32 mouse cellular contexts compared by ENCODE assay signal in the genomic region with DNA sequence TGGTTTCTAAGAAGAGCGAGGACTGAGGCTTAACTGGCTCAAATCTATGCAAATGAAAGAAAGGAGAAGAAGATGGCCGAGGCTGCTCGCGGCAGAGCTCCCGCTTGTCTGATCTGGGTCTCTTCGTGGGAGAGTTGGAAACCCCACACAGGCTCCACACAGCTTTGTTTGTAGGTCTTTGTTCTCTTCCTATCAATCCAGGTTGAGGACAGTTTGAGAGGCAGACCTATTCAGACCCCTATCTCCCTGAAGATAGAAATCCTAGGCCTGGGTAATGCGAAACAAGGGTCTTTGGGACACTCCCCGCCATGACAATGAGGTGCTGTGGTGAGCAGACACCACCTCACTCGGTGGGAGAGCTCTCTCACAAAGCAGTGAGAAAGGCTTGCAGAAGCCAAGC. TPM values are rescaled to one million over a fixed set of nuclear protein-coding genes. Genes with fewer than 3 reads are reported as not detected.
A peak's percentile ranks its signal among the peaks of the same experiment; 100 is the strongest.
DNase-seq lines count a peak whose midpoint lies in the region; ATAC-seq and TF ChIP-seq lines count a peak whose summit lies in the region.
"Had no signal": no experiment of that assay in that cellular context is flagged by ENCODE, and none has a peak within 500 bp of the region (broad histone marks: within the 10 kb centered on the region; RNA-seq: fewer than 3 reads in every experiment).

No protein-coding gene starts in this region.

- TF ChIP-seq EP300 in CH12.LX (IDR thresholded peaks at IDR 0.05; ENCODE audit: low read length), result no peak; the same call in 1 of the 2 replicates
- TF ChIP-seq EP300 in lung, postnatal 0 days (IDR thresholded peaks at IDR 0.05), result no peak

- TF ChIP-seq RAD21 in CH12.LX (IDR thresholded peaks at IDR 0.05; ENCODE audit: low read depth, low read length), result no peak

- no peak for ATAC-seq in lung, postnatal 0 days
- ATAC-seq: forebrain, embryonic 15.5 days; hindbrain, postnatal 0 days; inflammation-experienced regulatory T-cells, adult 6 months; intestine, embryonic 16.5 days had no signal

- H3K4me2 ChIP-seq in CH12.LX (ENCODE audit: insufficient read depth, low read depth, poor library complexity, severe bottlenecking), result peak overlapping the region; percentile 88
- no peak overlapping the region for H3K4me2 ChIP-seq in lung, postnatal 0 days (replicated peaks; ENCODE audit: low read depth, low read length)
- H3K4me2 ChIP-seq: embryonic facial prominence, embryonic 13.5 days; forebrain, embryonic 12.5 days; forebrain, embryonic 15.5 days; heart, embryonic 13.5 days; hindbrain, embryonic 14.5 days had no signal

- H3K9me3 ChIP-seq in CH12.LX (replicated peaks; ENCODE audit: low read length), result no peaks in the 10 kb centered on the region
- H3K9me3 ChIP-seq in ES-E14 (ENCODE audit: control insufficient read depth, insufficient read depth, low read depth, low read length), result no peaks in the 10 kb centered on the region
- no peaks in the 10 kb centered on the region for H3K9me3 ChIP-seq in lung, postnatal 0 days (ENCODE audit: low read length)
- H3K9me3 ChIP-seq: embryonic facial prominence, embryonic 10.5 days; embryonic facial prominence, embryonic 13.5 days; forebrain, embryonic 12.5 days; forebrain, embryonic 15.5 days; G1E; heart, embryonic 10.5 days; heart, embryonic 13.5 days had no signal

- peak overlapping the region; percentile 23 for H3K9ac ChIP-seq in CH12.LX (ENCODE audit: insufficient read depth, low read depth)
- H3K9ac ChIP-seq in ES-E14 (ENCODE audit: insufficient read depth, low read depth, low read length, poor library complexity, severe bottlenecking), result no peak overlapping the region
- H3K9ac ChIP-seq in lung, postnatal 0 days (replicated peaks; ENCODE audit: low read depth), result no peak overlapping the region
- H3K9ac ChIP-seq: embryonic facial prominence, embryonic 13.5 days; forebrain, embryonic 12.5 days; forebrain, embryonic 15.5 days; heart, embryonic 13.5 days; hindbrain, embryonic 14.5 days had no signal

- peak; percentile 33 for DNase-seq in A20 (ENCODE audit: low read depth, low spot score)
- peak; percentile 47 for DNase-seq in CH12.LX (ENCODE audit: extremely low read depth)
- peak; percentile 20 for DNase-seq in ES-E14 (ENCODE audit: low read depth, low spot score)
- peak; percentile 50 for DNase-seq in ZHBTc4 (ENCODE audit: low read depth, low spot score)
- DNase-seq in Muller cell, postnatal 12 days (ENCODE audit: inconsistent ontology term), result no peak
- DNase-seq in lung, postnatal 0 days (ENCODE audit: low spot score), result no peak
- DNase-seq: adrenal gland, adult 2 months; adrenal gland, postnatal 14 days; cerebellum, adult 11 months; cerebellum, adult 2 months; cerebellum, adult 9-11 months; cerebellum, postnatal 25 days; gastrocnemius, postnatal 25 days; heart, adult 2 months; heart, postnatal 14 days; kidney, adult 18-20 months had no signal

- dilution Hi-C loops in CH12.LX (cut with MboI; ENCODE audit: extremely low pct_ligation_motif_present, extremely low pct_unique_long_range_greater_than_20kb, low sequenced_read_pairs), result no loop called here

- H3K36me3 ChIP-seq in CH12.LX (replicated peaks in 1 of 2; ENCODE audit: control insufficient read depth in 1 of 2, insufficient read depth in 1 of 2, low read length in 1 of 2) (no peaks in the 10 kb centered on the region), ES-E14 (ENCODE audit: control insufficient read depth, insufficient read depth, low read length, poor library complexity, severe bottlenecking) (peaks cover 2% of the 10 kb centered on the region; the same call in 1 of the 2 replicates)
- H3K36me3 ChIP-seq in lung, postnatal 0 days (ENCODE audit: insufficient read depth, low read length), result no peaks in the 10 kb centered on the region
- H3K36me3 ChIP-seq: embryonic facial prominence, embryonic 10.5 days; embryonic facial prominence, embryonic 13.5 days; forebrain, embryonic 12.5 days; forebrain, embryonic 15.5 days; G1E; heart, embryonic 10.5 days; heart, embryonic 13.5 days had no signal

- in situ Hi-C loops in CH12.LX (cut with MboI; ENCODE audit: low pct_ligation_motif_present, low pct_unique_long_range_greater_than_20kb, low sequenced_read_pairs) (no loop called here), ES-E14 (cut with MboI; ENCODE audit: low sequenced_read_pairs in 2 of 2, unreplicated experiment in 2 of 2) (no loop called here)

- no peak overlapping the region for H3K4me3 ChIP-seq in CH12.LX (replicated peaks in 1 of 3; ENCODE audit: low read depth in 2 of 3, low read length in 2 of 3, poor library complexity in 1 of 3)
- H3K4me3 ChIP-seq in ES-E14 (ENCODE audit: insufficient read depth in 1 of 2, low read depth in 1 of 2, low read length in 2 of 2, poor library complexity in 1 of 2, severe bottlenecking in 1 of 2), result peak overlapping the region; percentile 7 to 18; a peak in 2 of 4 replicates
- no peak overlapping the region for H3K4me3 ChIP-seq in lung, postnatal 0 days (ENCODE audit: low read depth, low read length)
- H3K4me3 ChIP-seq: embryonic facial prominence, embryonic 10.5 days; embryonic facial prominence, embryonic 13.5 days; erythroblast, embryonic 14.5 days; forebrain, embryonic 12.5 days; forebrain, embryonic 15.5 days; heart, adult 2 months; heart, embryonic 10.5 days; heart, embryonic 13.5 days had no signal

- H3K27ac ChIP-seq in CH12.LX (ENCODE audit: insufficient read depth, low read depth), result no peak overlapping the region
- peak overlapping the region; percentile 67 for H3K27ac ChIP-seq in ES-E14 (ENCODE audit: insufficient read depth, low read depth, low read length, poor library complexity, severe bottlenecking)
- H3K27ac ChIP-seq in lung, postnatal 0 days (ENCODE audit: low read length), result no peak overlapping the region
- H3K27ac ChIP-seq: embryonic facial prominence, embryonic 10.5 days; embryonic facial prominence, embryonic 13.5 days; forebrain, embryonic 12.5 days; forebrain, embryonic 15.5 days; heart, adult 2 months; heart, embryonic 10.5 days; heart, embryonic 13.5 days; hindbrain, embryonic 14.5 days; hindbrain, postnatal 0 days had no signal

- no peak for TF ChIP-seq CTCF in CH12.LX (conservative IDR thresholded peaks at IDR 0.05 in 1 of 2, IDR thresholded peaks at IDR 0.05 in 1 of 2; ENCODE audit: low read depth in 2 of 2, low read length in 2 of 2)
- no peak for TF ChIP-seq CTCF in lung, postnatal 0 days (IDR thresholded peaks at IDR 0.05)

- 43% methylated on average over 9 of the region's 9 CpGs for WGBS in lung, postnatal 0 days

- no peaks in the 10 kb centered on the region for H3K79me2 ChIP-seq in CH12.LX (replicated peaks; ENCODE audit: control insufficient read depth, extremely low read depth, insufficient read depth, poor library complexity, severe bottlenecking)

- H3K4me1 ChIP-seq in CH12.LX (ENCODE audit: control insufficient read depth in 1 of 2, insufficient read depth in 2 of 2) (peaks cover 11 to 16% of the 10 kb centered on the region in 2 experiments; a peak in 3 of 4 replicates), ES-E14 (ENCODE audit: control insufficient read depth in 2 of 2, insufficient read depth in 2 of 2, low read length in 2 of 2, poor library complexity in 1 of 2) (peaks cover 17 to 44% of the 10 kb centered on the region in 2 experiments)
- H3K4me1 ChIP-seq in lung, postnatal 0 days (ENCODE audit: insufficient read depth, low read depth, low read length), result no peaks in the 10 kb centered on the region
- H3K4me1 ChIP-seq: forebrain, embryonic 12.5 days; forebrain, embryonic 15.5 days had no signal

- peaks cover 2% of the 10 kb centered on the region for H3K27me3 ChIP-seq in CH12.LX (replicated peaks)
- H3K27me3 ChIP-seq in lung, postnatal 0 days (replicated peaks; ENCODE audit: insufficient read depth, low read length), result no peaks in the 10 kb centered on the region
- H3K27me3 ChIP-seq: embryonic facial prominence, embryonic 13.5 days; forebrain, embryonic 12.5 days; forebrain, embryonic 15.5 days; heart, embryonic 13.5 days had no signal

- TF ChIP-seq POLR2A in CH12.LX (IDR thresholded peaks at IDR 0.05; ENCODE audit: low read depth, low read length), result peak; percentile 49; the same call in 1 of the 2 replicates

TF ChIP-seq in CH12.LX, 34 proteins besides CTCF, POLR2A, EP300 and RAD21:
- TF ChIP-seq KAT2A (IDR thresholded peaks at IDR 0.05; ENCODE audit: insufficient replicate concordance, low read length) (no peak), TCF12 (IDR thresholded peaks at IDR 0.05; ENCODE audit: low read depth, low read length) (peak; percentile 16; the same call in 1 of the 2 replicates)

TF ChIP-seq in ES-E14, 5 proteins besides CTCF, POLR2A, EP300 and RAD21:
- TF ChIP-seq CHD2 (IDR thresholded peaks at IDR 0.05; ENCODE audit: low read depth, low read length), result no peak
- no peak for TF ChIP-seq ZC3H11A (IDR thresholded peaks at IDR 0.05; ENCODE audit: borderline replicate concordance, low read depth, low read length)
- no peak for TF ChIP-seq HCFC1 (IDR thresholded peaks at IDR 0.05; ENCODE audit: borderline replicate concordance, insufficient read depth, low read length)
- no peak for TF ChIP-seq ZNF384 (IDR thresholded peaks at IDR 0.05; ENCODE audit: low read depth, low read length)
- TF ChIP-seq MAFK (IDR thresholded peaks at IDR 0.05; ENCODE audit: insufficient read depth, low read depth, low read length), result no peak

RNA-seq across cellular contexts. Expression of a gene that starts 34.7 kb away (rescaled TPM):
- total RNA-seq in CH12.LX (2012; rRNA removed) (not detected in 2 replicates), CH12.LX (2014; rRNA removed) (not detected in 2 replicates), ES-E14 (2012; rRNA removed) (4.4 and 9.8 TPM in 2 replicates)
- polyA plus RNA-seq in CH12.LX (2012; ENCODE audit: insufficient read length, low read depth), result not detected in 2 replicates
- polyA plus RNA-seq in lung, postnatal 0 days (2015; fragmentation: Nextera tagmentation; extraction: Ambion mirVana), result not detected in 2 replicates
- total RNA-seq: adrenal gland, postnatal 14 days; common myeloid progenitor, adult 5-6 weeks; G1E; gastrocnemius, adult 8-10 months; granulocyte monocyte progenitor cell, adult 5-6 weeks; heart, adult 2 months; heart, postnatal 14 days; hematopoietic stem cell, adult 5-6 weeks had no signal
- polyA plus RNA-seq: erythroblast, embryonic 14.5 days; forebrain, embryonic 12.5 days; forebrain, embryonic 15.5 days; G1E; heart, adult 2 months; heart, embryonic 10.5 days; heart, embryonic 13.5 days; hindbrain, embryonic 14.5 days; hindbrain, postnatal 0 days; inflammation-experienced regulatory T-cells, adult 6 months had no signal

RNA-seq across cellular contexts. Expression of a gene that starts 34.9 kb away (rescaled TPM):
- total RNA-seq in CH12.LX (2012; rRNA removed) (0.08 and 0.47 TPM in 2 replicates), CH12.LX (2014; rRNA removed) (0.12 and 0.21 TPM in 2 replicates), ES-E14 (2012; rRNA removed) (34.1 and 64.9 TPM in 2 replicates)
- polyA plus RNA-seq in CH12.LX (2012; ENCODE audit: insufficient read length, low read depth), result 0.25 and 0.44 TPM in 2 replicates
- 0.04 TPM in 1 of 2 replicates, not detected in the other for polyA plus RNA-seq in lung, postnatal 0 days (2015; fragmentation: Nextera tagmentation; extraction: Ambion mirVana)
- total RNA-seq: common myeloid progenitor, adult 5-6 weeks; G1E; granulocyte monocyte progenitor cell, adult 5-6 weeks; hematopoietic stem cell, adult 5-6 weeks had no signal
- polyA plus RNA-seq: G1E had no signal

Comparison
In these comparisons a context has a peak if more than half of its experiments do, and no peak if none do; other contexts are left out.
1. DNase-seq: peak in A20 (single experiment), CH12.LX (single experiment), ES-E14 (single experiment) and ZHBTc4 (single experiment); none in Muller cell, postnatal 12 days (single experiment) and lung, postnatal 0 days (single experiment).
2. H3K4me3 ChIP-seq: peak in ES-E14 (2 of 2); none in CH12.LX (0 of 3) and lung, postnatal 0 days (single experiment).
3. RNA of a gene that starts 34.9 kb away (total RNA-seq): 34.1 to 64.9 TPM in ES-E14; 0.08 to 0.47 TPM in CH12.LX; every median in the first group is over 10 times any median in the second.